Mouse (Mus musculus): ENCODE data around the gene Cntnap5b.

GRCm38 (mm10) chr1:100231980-100232608 is 459.5 kb downstream of the Cntnap5b start:
- TF ChIP-seq CTCF (conservative IDR thresholded peaks at IDR 0.05 in 1 of 2, IDR thresholded peaks at IDR 0.05 in 1 of 2; ENCODE audit: low read depth in 2 of 2, low read length in 2 of 2) (no peak), BHLHE40 (IDR thresholded peaks at IDR 0.05; ENCODE audit: low read depth, low read length) (no peak), POLR2A (IDR thresholded peaks at IDR 0.05; ENCODE audit: low read depth, low read length) (no peak)
